Mouse (Mus musculus): ENCODE results near the gene Gprc5b. TPM values are rescaled to one million over a fixed set of nuclear protein-coding genes. Genes with fewer than 3 reads are reported as not detected.

Gene Gprc5b
- total RNA-seq (2014; rRNA removed): 0.27 and 0.37 TPM in 2 replicates
- polyA plus RNA-seq (2012; rRNA removed): 0.17 and 0.22 TPM in 2 replicates

GRCm38 (mm10) chr7:118995007-118995406, at the start of gene Gprc5b:
Gene Gprc5b, minus strand, starts transcription at chr7:118995211.
- DNase-seq (ENCODE audit: extremely low read depth, low read depth, low spot score): no peak
- H3K27me3 ChIP-seq (ENCODE audit: control insufficient read depth, insufficient read depth, low read length): peaks cover 15% of the 10 kb centered on the region
- H3K4me3 ChIP-seq (ENCODE audit: insufficient read depth, low read depth, low read length): peak within 1 kb of the TSS; percentile 51
- H3K9ac ChIP-seq (ENCODE audit: low read depth, low read length): peak within 1 kb of the TSS; percentile 44
- 2% methylated on average over 44 of the region's 44 CpGs for WGBS
- TF ChIP-seq POLR2A (IDR thresholded peaks at IDR 0.05; ENCODE audit: extremely low read depth, insufficient read depth, low read length): no peak
- peak; percentile 16; the same call in 1 of the 2 replicates for TF ChIP-seq CTCF (IDR thresholded peaks at IDR 0.05; ENCODE audit: low read depth, low read length)
- H3K4me1 ChIP-seq (ENCODE audit: control insufficient read depth, insufficient read depth, low read length): peaks cover 3% of the 10 kb centered on the region; the same call in 1 of the 2 replicates
- H3K27ac ChIP-seq (replicated peaks; ENCODE audit: insufficient read depth, low read depth, low read length): no peak within 1 kb of the TSS
- H3K36me3 ChIP-seq (ENCODE audit: control insufficient read depth, insufficient read depth, low read length): no peaks in the 10 kb centered on the region
- no peaks in the 10 kb centered on the region for H3K79me2 ChIP-seq (ENCODE audit: control insufficient read depth, insufficient read depth, low read length)

- TF ChIP-seq CTCF (IDR thresholded peaks at IDR 0.05; ENCODE audit: low read depth, low read length) (no peak), POLR2A (IDR thresholded peaks at IDR 0.05; ENCODE audit: extremely low read depth, insufficient read depth, low read length) (no peak)
- Histone ChIP-seq H3K4me1 (ENCODE audit: control insufficient read depth, insufficient read depth, low read length) (no peaks in the 10 kb centered on the region), H3K36me3 (ENCODE audit: control insufficient read depth, insufficient read depth, low read length) (no peaks in the 10 kb centered on the region), H3K4me3 (ENCODE audit: insufficient read depth, low read depth, low read length) (no peak overlapping the region), H3K9ac (ENCODE audit: low read depth, low read length) (no peak overlapping the region), H3K79me2 (ENCODE audit: control insufficient read depth, insufficient read depth, low read length) (no peaks in the 10 kb centered on the region), H3K27ac (replicated peaks; ENCODE audit: insufficient read depth, low read depth, low read length) (no peak overlapping the region), H3K27me3 (ENCODE audit: control insufficient read depth, insufficient read depth, low read length) (no peaks in the 10 kb centered on the region)
- DNase-seq (ENCODE audit: extremely low read depth, low read depth, low spot score): no peak
Observed at GRCm38 (mm10) chr7:119041502-119041901, 46.5 kb upstream of the Gprc5b start.

- no peak for DNase-seq (ENCODE audit: extremely low read depth, low read depth, low spot score)
- no peak overlapping the region for H3K9ac ChIP-seq (ENCODE audit: low read depth, low read length)
- no peak overlapping the region for H3K27ac ChIP-seq (replicated peaks; ENCODE audit: insufficient read depth, low read depth, low read length)
- no peaks in the 10 kb centered on the region for H3K27me3 ChIP-seq (ENCODE audit: control insufficient read depth, insufficient read depth, low read length)
- H3K4me3 ChIP-seq (ENCODE audit: insufficient read depth, low read depth, low read length): no peak overlapping the region
- TF ChIP-seq POLR2A (IDR thresholded peaks at IDR 0.05; ENCODE audit: extremely low read depth, insufficient read depth, low read length) (no peak), CTCF (IDR thresholded peaks at IDR 0.05; ENCODE audit: low read depth, low read length) (no peak)
- no peaks in the 10 kb centered on the region for H3K79me2 ChIP-seq (ENCODE audit: control insufficient read depth, insufficient read depth, low read length)
- H3K36me3 ChIP-seq (ENCODE audit: control insufficient read depth, insufficient read depth, low read length): no peaks in the 10 kb centered on the region
- no peaks in the 10 kb centered on the region for H3K4me1 ChIP-seq (ENCODE audit: control insufficient read depth, insufficient read depth, low read length)
Observed at GRCm38 (mm10) chr7:119037581-119037980, 42.6 kb upstream of the Gprc5b start.

GRCm38 (mm10) chr7:119034243-119034961, 39.4 kb upstream of the Gprc5b start:
- no peak for DNase-seq (ENCODE audit: extremely low read depth, low read depth, low spot score)
- Histone ChIP-seq H3K36me3 (ENCODE audit: control insufficient read depth, insufficient read depth, low read length) (no peaks in the 10 kb centered on the region), H3K27me3 (ENCODE audit: control insufficient read depth, insufficient read depth, low read length) (no peaks in the 10 kb centered on the region), H3K4me3 (ENCODE audit: insufficient read depth, low read depth, low read length) (no peak overlapping the region), H3K4me1 (ENCODE audit: control insufficient read depth, insufficient read depth, low read length) (no peaks in the 10 kb centered on the region), H3K27ac (replicated peaks; ENCODE audit: insufficient read depth, low read depth, low read length) (no peak overlapping the region), H3K79me2 (ENCODE audit: control insufficient read depth, insufficient read depth, low read length) (no peaks in the 10 kb centered on the region), H3K9ac (ENCODE audit: low read depth, low read length) (no peak overlapping the region)
- 62% methylated on average over 15 of the region's 15 CpGs for WGBS
- TF ChIP-seq CTCF (IDR thresholded peaks at IDR 0.05; ENCODE audit: low read depth, low read length) (no peak), POLR2A (IDR thresholded peaks at IDR 0.05; ENCODE audit: extremely low read depth, insufficient read depth, low read length) (no peak)

GRCm38 (mm10) chr7:119023394-119023921, 28.4 kb upstream of the Gprc5b start:
- H3K36me3 ChIP-seq (ENCODE audit: control insufficient read depth, insufficient read depth, low read length): no peaks in the 10 kb centered on the region
- no peak overlapping the region for H3K4me3 ChIP-seq (ENCODE audit: insufficient read depth, low read depth, low read length)
- WGBS: 33% methylated on average over 17 of the region's 17 CpGs
- TF ChIP-seq CTCF (IDR thresholded peaks at IDR 0.05; ENCODE audit: low read depth, low read length) (peak; percentile 72), POLR2A (IDR thresholded peaks at IDR 0.05; ENCODE audit: extremely low read depth, insufficient read depth, low read length) (no peak)
- H3K9ac ChIP-seq (ENCODE audit: low read depth, low read length): no peak overlapping the region
- no peaks in the 10 kb centered on the region for H3K79me2 ChIP-seq (ENCODE audit: control insufficient read depth, insufficient read depth, low read length)
- no peaks in the 10 kb centered on the region for H3K4me1 ChIP-seq (ENCODE audit: control insufficient read depth, insufficient read depth, low read length)
- DNase-seq (ENCODE audit: extremely low read depth, low read depth, low spot score): peak; percentile 15
- H3K27me3 ChIP-seq (ENCODE audit: control insufficient read depth, insufficient read depth, low read length): no peaks in the 10 kb centered on the region
- H3K27ac ChIP-seq (replicated peaks; ENCODE audit: insufficient read depth, low read depth, low read length): no peak overlapping the region

All from liver, adult 2 months (tissue).